Mouse (Mus musculus) left cerebral cortex, postnatal 10 days (tissue): ENCODE data around the gene Proca1. TPM values are rescaled to one million over a fixed set of nuclear protein-coding genes. Genes with fewer than 3 reads are reported as not detected.

Experiments used
- DNase-seq, 2 experiments: peaks; one replicate each; pipeline ENCODE4 v3.0.0; 2021 to 2022; ENCODE audit warnings: low spot score in 2 of 2, mixed read lengths in 1 of 2; ENCODE audit errors: extremely low spot score in 1 of 2
- intact Hi-C: fragments of 180-260 bp; cut with DNase I; formaldehyde crosslinking; loops from one replicate; pipeline ENCODE4 v1.15.1; 2025
- total RNA-seq, 2 experiments: library from RNA; stranded (reverse); gene quantifications; 2 replicates each; pipeline ENCODE4 v1.2.3; 2021

Proca1 gene
- total RNA-seq = 1 to 10 TPM; 3.6 to 4.7 TPM

DNA sequence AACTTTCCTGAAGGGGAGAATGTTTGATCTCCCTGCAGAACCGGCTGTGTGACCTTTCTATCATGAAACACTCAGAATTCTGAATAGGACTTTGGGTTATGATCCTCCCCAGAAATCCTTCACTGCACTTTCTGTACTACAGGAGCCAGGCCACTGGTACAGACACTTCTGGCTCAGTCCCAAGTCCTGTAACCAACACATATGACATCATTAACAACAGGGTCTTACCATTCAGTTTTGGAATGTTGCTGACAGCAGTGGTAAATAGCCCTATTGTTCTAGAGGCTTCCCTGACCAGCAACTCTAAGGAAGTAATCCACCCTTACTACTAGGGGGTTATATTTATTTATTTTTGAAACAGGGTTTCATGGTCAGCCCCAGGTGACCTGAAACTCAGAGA is at the start of gene Proca1:
Gene Proca1, plus strand, starts transcription at position 280 of the 400 bp plus-strand sequence.
- no peak for DNase-seq
- intact Hi-C loops = no loop called here

- intact Hi-C loops = no loop called here
- no peak for DNase-seq
Measured at GRCm38 (mm10) chr11:78143520-78143919, 49.7 kb upstream of the Proca1 start.

DNA sequence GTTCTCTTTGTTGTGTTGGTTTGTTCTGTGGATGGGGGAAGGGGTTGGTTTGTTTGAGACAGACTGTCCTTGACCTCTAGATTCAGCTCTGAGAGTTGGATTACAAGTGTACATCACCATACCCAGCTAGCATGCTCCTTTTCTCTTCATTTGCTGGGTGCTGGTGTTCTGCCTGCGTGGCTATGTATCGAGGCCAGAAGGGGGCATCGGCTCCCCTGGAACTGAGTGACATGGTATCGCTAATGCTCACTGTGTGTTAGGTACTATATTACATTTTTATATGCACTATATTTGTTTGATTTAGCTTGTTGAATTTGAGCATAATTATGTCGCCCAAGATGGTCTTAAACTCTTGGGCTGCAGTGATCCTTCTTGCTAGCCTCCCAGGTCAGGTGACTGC is 47.0 kb upstream of the Proca1 start:
- intact Hi-C loops = no loop called here
- no peak for DNase-seq

GRCm38 (mm10) chr11:78146707-78147543 is 46.3 kb upstream of the Proca1 start:
- intact Hi-C loops = no loop called here
- no peak for DNase-seq

- no peak for DNase-seq
- intact Hi-C loops = loop anchor here (5.0 kb wide), 1 partner anchor 89 kb away; no protein-coding TSS in a partner anchor
Measured at GRCm38 (mm10) chr11:78151161-78151560, 42.0 kb upstream of the Proca1 start.

DNA sequence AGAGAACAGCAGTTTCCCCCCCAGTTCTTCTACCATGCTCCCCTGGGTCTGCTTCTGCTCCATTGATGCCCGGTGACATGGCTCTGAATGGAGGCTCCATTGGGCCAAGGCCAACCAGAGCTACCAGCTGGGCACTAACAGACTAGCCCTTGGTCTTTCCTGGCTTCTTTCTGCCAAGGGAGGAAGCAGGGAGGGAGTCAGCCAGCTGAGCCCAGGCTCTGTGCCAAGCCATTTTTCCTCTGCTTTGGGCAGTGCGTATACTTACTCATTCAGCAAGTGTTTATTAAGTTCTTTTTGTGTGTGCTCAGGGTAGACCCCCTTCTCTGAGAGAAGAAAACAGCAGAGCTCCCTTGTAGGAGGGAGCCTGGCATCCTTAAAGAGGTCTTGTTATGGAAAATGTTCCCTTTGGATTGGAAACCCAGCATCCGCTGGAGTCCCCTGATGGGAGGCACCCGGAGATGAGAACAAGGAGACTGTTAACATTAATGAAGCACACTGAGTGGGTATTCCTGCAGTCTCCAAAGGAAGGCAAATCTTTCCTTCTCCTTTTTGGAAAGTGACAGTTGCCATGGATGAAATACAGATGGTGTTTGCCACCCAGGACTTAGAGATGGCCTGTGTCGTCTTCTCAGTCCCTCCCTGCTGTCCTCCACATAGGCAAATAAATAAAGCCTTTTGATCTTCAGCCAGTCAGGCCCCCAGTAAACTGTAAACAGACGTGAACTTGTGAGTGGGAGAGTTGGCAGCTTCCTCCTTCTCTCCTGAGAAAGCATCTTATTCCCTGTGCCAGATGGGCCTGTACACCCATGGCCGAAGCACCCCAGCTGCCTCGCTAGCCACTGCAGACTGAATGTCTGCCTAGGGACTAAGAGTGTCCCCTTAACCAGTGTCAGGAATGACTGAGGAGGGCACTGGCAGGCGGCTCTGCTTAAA is 40.6 kb upstream of the Proca1 start:
- intact Hi-C loops = loop anchor here (5.0 kb wide), 1 partner anchor 90 kb away; no protein-coding TSS in a partner anchor

GRCm38 (mm10) chr11:78153778-78154177 is 39.4 kb upstream of the Proca1 start:
- DNase-seq = peak in 1 of 2 experiments; percentile 44
- intact Hi-C loops = loop anchor here (5.0 kb wide), 1 partner anchor 91 kb away; no protein-coding TSS in a partner anchor

More for the DNA sequence above, 40.6 kb upstream of the Proca1 start:
- peak; percentile 89 to 90 for DNase-seq

DNA sequence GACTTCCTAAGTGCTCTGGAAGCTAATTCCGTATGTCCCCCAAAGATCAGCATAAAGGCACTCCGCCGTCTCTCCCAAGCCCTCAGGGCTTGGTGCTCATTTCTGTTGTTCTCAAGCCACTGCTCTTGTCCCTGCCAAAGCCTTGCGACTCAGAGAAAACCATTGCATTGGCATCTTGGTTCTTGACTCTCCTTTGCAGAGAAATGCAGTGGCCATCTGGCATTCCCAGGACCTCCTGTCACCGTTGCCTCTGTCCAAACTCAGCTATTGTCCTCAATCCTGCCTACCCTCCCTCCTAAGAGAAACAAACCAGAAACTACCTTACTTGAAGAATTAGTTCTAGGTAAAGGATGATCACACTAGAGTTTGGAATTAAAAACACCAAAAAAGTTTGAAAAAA is 37.5 kb upstream of the Proca1 start:
- intact Hi-C loops = loop anchor here (5.0 kb wide), 1 partner anchor 63 kb away; the partner anchor contains the start of gene Fam222b

DNA sequence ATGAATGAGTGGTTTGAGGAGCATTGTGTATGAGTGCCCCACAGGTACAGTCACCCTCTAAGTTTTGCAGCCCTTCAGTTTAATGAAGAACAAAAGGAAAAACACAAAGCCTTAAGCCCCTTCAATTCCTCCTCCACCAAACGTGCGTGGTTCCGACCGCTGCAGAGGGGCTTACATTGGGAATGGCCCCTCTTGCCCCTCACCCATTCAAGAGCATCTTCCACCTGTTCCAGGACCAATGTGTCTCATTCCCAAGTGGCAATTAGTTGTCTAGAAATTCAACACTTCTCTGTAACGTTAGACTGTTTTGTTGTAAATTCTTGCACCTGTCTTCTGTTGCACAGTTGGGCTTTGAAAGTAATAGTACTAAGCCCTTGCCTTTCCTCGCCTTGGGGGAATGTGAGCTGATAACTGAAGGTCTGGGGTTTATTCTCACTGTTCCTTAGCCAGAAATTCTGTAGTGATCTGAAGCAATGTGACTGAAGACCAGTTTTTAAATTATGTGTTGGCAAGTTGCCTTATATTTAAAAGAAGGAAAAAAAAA is 37.0 kb upstream of the Proca1 start:
- DNase-seq = no peak
- intact Hi-C loops = loop anchor here (5.0 kb wide), 1 partner anchor 64 kb away; the partner anchor contains the start of gene Fam222b

More for the DNA sequence above, 37.5 kb upstream of the Proca1 start:
- DNase-seq = no peak

DNA sequence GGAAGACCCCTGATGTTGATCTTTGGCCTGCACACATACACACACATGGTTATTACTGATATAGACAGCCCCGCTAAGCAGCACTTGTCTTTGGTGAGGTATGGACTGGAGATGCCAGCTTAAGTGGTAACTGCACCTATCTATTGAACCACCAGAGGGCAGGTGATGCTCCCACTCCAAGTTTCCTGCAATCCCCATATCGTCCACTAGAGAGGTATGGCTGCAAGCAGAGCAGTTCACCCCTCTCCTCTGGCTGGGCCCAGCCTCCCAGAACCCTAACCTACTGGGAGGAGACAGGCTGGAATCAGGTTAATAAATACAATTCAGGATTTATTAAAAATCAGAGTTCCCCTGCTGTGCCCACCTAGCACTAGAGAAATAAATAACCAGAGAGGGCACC is 34.1 kb upstream of the Proca1 start:
- peak; percentile 80 to 81 for DNase-seq
- intact Hi-C loops = loop anchor here (5.0 kb wide), 1 partner anchor 67 kb away; the partner anchor contains the start of gene Fam222b

- intact Hi-C loops = loop anchor here (5.0 kb wide), 1 partner anchor 67 kb away; the partner anchor contains the start of gene Fam222b
- no peak for DNase-seq
Measured at GRCm38 (mm10) chr11:78159557-78159956, 33.6 kb upstream of the Proca1 start.

DNA sequence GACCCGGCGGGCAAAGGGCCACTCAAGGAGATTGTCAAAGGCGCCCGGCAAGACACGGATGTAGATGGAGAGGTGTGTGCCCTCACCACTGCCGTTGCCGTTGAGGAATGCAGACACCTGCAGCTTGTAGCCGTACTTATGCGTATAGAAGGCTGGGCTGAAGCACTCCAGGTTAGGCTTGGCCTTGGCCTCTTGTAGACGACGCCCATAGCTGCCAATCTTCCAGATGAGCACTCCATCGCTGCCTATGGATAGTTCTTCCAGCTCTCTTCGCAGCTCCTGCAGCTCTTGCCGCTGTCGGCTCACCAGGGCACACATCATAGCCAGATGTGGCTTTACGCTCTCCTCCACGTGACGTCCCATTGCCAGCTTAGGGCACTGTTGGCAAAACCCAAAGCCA is 33.0 kb upstream of the Proca1 start:
- DNase-seq = no peak

GRCm38 (mm10) chr11:78160675-78161074 is 32.5 kb upstream of the Proca1 start:
- no peak for DNase-seq
- intact Hi-C loops = no loop called here

More for the DNA sequence above, 33.0 kb upstream of the Proca1 start:
- intact Hi-C loops = no loop called here

DNA sequence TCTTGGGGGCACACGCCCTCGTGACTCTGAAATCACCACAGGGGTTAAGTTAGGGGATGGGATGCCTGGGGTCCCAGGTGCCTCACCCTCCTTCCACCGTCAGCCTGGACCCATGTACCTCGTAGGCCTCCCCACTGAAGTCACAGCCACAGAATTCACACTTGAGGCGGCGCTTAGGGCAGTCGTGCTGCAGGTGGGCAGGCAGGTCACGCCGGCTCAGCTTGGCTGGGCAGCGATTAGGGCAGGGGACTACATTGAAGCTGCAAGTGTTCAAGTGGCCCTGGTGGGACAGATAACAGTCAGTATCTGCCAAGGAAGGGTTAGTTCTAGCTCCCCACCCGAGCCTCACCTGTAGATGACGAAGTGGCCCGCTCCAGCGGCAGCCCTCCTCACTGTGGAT is 32.0 kb upstream of the Proca1 start:
- intact Hi-C loops = no loop called here

DNA sequence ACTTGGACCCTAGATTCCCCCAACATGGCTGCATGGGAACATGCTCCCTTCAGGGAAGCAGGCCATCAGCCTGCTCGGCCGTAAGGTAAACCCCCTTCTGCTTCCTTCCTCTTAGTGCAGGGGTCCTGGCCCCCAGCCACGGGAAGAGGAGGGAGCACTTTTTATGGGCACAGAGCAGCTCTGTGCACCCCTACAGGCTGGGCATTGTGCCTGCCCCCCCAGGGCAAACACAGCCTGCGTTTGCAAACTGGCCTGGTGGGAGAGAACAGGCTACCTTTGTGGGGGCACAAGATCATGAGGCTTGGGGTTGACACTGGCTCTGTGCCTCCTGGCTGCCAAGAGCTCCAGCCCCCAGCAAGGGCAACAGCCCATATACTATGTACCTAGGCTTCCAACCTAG is 31.2 kb upstream of the Proca1 start:
- intact Hi-C loops = no loop called here
- DNase-seq = peak; percentile 49 to 79

More for the DNA sequence above, 32.0 kb upstream of the Proca1 start:
- DNase-seq = no peak

- intact Hi-C loops = no loop called here
- peak; percentile 67 to 86 for DNase-seq
Measured at GRCm38 (mm10) chr11:78162504-78162903, 30.7 kb upstream of the Proca1 start.

- intact Hi-C loops = no loop called here
Measured at GRCm38 (mm10) chr11:78163045-78163444, 30.1 kb upstream of the Proca1 start.

GRCm38 (mm10) chr11:78163681-78164603 is 29.2 kb upstream of the Proca1 start:
- peak in 1 of 2 experiments; percentile 86 for DNase-seq
- intact Hi-C loops = no loop called here

More at GRCm38 (mm10) chr11:78163045-78163444, 30.1 kb upstream of the Proca1 start:
- DNase-seq = no peak
